Mouse (Mus musculus) adrenal gland, postnatal 10 days (tissue): ENCODE measurements at regions not wholly inside any gene's neighbourhood (a gene's known extent, or its start where the extent isn't known, plus 50 kb on each side); places are given as distances from the start of the nearest gene placed in this dataset.

Experiments used
- DNase-seq: peaks from one replicate; pipeline ENCODE4 v3.0.0; 2021; ENCODE audit warnings: mixed read lengths

DNA sequence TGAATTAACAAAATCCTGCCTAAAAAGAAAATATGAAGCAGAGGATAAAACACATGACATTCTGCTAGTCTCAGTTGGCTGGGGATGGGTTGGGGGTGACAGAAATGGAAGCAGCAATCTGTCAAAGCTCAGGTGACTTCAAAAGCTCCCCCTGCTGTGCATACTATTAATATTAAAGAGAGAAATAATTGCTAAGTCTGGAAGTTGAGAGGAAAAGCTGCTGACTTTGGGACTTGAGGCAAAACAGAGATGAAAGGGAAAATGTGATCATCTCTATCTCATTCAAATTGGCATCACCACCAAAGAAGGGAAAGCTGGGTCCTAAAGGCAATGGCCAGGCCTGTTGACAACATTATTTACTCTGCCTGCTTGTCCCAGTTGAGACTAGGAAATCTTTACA lies 90.8 kb downstream of the Rpe65 start:
- no peak for DNase-seq

DNA sequence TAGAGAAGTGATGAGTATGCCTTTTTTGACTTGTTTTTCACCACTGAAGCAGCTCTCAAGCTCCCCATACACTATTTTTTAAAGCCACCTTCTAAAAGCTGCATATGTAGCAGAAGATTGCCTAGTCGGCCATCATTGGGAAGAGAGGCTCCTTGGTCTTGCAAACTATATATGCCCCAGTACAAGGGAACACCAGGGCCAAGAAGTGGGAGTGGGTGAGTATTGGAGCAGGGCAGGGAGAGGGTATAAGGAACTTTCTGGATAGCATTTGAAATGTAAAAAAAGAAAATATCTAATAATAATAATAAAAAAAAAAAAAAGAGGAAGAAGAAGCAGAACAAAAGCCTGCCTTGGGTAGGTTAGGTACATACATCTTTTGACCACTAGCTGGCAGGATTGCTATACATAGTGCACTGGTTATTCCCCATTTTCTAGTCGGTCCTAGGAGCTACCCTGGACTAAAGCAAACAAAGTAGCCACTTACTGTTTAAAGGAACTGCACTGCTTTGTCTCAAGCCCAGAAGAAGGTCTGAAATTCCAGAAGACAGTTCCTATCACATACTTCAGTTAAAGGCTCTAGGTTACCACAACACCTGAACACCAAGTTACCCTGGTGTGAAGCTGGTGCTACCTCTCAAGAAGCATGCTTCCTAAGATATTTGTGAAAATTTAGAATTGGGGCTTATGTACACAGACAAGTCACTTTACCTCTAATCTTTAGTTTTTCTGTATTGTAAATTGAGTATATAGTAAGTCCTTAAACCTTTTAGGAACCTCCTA lies 114.9 kb upstream of the Wls start:
- DNase-seq, result peak; percentile 3

DNA sequence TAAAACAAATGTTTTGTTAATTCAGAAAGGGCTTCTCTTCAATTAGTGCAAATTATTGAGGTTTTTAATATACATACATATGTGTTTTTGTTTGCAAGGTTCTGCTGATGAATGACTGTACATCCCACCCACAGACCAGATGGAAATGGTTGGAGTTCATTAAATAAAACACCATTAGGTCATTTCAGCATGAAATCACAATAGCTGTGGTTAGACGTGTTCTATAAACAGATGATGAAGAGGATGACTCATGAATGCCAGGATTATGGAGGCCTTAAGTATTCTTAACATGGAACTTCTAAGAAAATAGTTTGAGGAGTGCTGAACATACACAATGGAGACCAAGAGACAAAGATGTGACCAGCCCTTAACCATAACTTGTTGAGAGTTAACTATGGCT lies 107.3 kb upstream of the Wls start:
- DNase-seq, result no peak

DNA sequence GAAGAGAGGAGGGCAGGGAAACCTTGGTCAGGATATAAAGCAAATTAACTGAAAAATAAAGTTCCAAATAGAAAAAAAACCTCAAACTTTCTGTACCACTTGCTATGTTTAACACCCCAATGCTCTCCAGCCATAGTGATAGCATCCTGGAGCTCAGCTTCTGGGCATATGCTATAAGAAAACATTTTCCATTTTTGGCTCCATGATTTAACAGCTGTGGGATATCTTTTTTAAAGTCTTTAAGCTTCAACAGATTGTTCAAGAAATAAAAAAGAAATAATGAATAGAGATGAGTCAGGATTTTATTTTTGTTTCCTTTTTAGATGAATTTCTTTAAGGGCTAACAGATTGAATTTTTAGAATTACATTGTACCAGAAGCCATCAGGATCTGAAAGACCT lies 106.3 kb upstream of the Wls start:
- no peak for DNase-seq

DNA sequence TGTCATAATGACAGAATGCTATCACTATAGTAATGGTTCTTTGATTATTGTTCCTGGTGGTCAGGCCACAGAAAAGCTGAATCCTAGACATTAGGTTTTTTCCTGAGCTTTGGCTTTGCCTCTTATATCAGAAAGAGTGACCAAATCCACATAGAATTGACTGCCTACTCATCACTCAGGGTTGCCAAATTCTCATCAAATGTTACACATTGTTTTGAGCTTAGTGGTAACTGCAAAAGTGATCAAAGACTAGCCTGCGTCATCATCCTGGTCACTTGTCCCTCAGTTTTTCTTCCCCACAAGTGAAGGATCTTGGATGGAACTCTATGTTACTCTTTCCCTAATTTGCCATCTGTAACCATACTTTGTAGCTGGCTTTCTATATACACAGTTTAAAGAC lies 104.9 kb upstream of the Wls start:
- no peak for DNase-seq

DNA sequence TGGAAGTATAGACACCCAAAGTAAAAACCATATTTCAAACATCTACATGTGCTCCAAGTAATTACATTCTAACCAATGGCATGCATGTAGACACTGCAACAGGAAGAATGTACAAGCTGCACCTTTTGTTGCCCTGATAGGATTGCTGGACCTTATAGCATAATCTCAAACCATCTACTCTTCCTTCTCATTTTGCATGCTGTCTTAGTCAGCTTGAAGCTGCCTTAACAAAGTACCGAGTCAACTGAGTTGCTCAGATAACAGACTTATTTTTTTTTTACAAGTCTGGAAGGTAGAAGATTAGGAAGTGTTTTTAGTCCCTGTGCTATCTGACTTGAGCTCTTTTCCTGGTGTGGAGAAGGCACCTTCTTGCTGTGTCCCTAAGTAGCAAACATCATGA lies 103.4 kb upstream of the Wls start:
- DNase-seq, result no peak

DNA sequence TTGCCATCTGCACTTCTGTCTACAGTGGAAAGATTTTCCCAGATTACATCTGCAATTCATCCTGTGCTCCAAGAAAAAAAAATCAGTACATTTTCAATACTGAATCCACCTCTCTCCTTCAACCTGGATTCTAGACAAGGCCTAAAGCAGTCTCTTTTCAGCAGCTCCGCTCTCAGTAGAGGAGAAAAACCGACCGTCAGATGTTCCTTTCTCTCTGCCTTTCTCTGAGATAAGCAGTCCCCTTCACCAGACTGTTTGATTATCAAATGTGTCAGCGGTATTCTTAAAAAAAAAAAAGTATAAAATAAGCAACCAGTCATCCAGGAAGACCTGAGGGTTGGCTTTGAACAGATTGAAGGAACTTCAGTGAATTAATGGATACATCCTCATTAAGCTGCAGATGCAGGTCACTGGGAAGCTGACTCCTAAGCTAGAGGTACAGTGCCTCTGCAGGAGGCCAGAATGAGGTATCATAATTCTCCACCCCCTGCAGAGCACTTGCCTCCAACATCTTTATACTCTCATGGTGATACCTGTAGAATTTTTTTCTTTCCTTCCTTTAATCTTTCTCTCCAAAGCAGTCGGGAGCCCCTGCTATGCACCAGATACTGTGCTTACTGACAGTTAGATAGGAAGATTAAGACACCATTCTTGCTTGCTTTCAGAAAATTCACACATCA lies 98.7 kb upstream of the Wls start:
- DNase-seq, result no peak

DNA sequence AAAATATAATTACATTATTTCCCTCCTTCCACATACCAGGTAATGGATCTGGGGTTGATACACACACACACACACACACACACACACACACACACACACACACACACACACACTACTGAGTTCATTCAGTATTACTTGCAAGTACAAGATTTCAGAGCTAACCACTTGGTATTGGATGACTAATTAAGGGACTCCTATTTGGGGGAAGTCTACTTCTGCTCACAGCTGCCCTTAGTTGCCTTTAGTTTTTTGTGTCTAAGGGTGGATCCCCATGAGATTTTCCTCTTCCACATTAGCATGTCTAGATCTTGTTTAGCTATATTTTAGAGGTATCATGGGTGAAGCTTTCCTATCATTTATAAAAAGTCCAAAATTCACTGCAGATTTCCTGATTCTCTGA lies 97.7 kb upstream of the Wls start:
- no peak for DNase-seq

DNA sequence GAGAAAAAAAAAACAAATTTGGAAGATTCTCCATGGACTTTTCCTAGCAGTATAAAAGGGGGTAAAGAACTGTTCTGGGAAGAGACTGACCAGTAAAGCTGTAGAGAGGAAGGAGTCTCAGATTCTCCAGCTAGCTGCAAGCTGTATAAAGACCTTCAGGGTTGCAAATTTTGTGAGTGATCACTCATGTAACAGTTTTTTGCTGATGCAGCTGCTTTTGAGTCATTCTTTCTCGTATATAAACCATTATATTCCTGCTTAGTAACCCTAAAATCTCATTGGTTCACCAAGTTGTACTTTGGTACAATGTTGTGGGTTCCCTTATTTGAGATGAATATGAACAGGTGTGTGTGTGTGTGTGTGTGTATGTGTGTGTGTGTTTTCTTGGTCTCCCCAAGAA lies 79.7 kb upstream of the Wls start:
- no peak for DNase-seq

DNA sequence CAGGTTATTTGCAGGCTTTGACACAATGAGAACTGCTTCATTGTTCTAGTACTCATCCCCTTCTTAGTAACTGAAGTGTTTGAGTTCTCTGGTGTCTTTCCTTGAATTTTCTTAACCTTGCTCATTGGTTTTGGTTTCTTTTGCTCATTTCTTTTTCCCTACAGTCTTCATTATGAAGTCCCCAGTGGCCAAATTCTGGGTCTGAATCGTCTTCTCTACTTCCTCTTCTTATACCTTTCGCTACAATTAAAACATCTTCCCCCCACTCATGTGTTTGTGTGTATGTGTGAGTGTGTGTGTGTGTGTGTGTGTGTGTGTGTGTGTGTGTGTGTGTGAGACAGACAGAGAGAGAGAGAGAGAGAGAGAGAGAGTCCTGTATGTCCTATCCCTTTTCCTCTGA lies 79.2 kb upstream of the Wls start:
- no peak for DNase-seq

DNA sequence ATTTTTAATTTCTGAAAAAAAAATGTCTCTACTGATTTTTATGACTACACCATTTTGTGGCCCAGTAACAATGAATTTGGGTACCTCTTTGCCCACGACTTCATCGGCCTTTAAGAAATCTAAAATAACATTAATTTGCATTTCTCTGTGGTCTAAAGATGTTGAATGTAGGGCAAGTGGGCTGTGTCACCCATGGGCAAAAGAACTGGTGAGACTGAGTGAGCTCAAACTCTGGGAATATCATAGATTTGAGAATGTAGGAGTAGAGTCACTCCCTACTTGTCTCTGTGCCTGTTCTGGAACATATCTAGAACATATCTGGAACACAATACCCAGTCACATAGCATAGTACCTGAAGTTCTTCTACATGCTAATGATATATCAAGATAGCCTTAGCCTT lies 78.5 kb upstream of the Wls start:
- no peak for DNase-seq

DNA sequence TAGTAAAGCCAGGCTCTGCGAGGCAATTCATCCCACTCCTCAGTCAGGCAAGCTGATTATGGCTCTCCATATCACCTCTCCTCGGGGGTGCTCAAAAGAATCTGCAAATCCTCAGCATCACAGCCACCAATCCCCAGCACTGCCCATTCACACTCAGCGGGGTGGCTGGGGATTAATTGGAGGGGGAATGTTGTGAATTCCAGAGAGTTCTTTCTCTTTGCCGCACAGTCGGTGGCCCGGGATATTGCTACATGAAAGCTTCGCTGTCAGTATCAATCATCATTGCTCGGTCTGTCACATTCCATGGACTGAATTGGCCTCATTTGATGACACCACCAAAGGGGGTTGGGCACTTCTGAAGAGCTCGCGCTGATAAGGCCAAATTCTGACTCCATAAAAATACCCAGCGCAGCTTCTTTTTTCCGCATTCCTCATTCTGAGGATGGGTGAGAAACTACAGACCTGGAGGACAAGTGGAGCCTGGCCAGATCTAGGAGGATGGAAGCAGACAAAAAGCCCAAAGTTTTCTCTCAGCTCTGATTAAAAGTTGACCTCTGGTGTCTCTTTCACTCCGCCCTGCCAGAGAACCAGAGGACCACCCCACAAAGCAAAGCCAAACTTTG lies 57.1 kb upstream of the Wls start:
- no peak for DNase-seq

DNA sequence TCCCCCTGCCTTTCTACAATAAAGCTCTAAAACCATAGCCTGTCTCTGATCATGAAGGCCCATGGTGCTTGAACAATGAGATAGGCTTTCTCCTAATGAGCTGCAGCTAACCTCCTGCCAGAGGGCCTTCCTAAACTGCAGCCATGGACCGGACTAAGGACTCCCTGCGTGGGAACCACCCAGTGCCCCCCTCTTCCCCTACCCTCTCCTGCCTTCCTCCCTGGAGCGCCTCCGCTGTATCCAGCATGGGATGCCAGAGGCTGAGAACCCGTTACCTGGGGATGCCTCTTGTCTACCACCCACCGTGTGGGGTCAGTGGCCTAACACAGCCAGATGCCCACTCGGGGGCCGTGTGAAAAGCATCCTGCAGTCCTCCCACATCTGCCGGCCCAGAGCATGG lies 51.7 kb upstream of the Wls start:
- no peak for DNase-seq
